Mouse (Mus musculus): ENCODE data around the gene Hpgd. TPM values are rescaled to one million over a fixed set of nuclear protein-coding genes. Genes with fewer than 3 reads are reported as not detected.

Gene Hpgd
- total and polyA plus RNA-seq, 2 experiments from 2014 or later, result 3.7 to 4.9 TPM

DNA sequence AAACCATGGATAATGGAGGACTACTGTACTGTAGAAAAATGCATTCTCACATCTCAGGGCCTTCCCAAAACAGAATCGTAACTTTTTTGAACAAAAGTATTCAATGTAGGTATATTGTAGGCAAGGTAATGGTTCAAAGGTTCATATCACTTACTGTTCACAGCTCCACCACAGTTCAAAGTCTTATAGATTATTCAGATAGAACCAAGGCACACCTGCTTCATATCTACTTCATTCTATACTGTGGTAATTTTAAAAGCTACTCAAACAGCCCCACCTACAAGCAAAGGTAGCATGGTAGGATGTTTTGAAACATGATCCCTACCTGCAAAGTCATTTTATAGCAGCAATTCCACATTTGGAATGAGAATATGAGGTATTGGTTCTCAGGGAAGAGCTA, 28.9 kb downstream of the Hpgd start:
- no peak for DNase-seq
- Histone ChIP-seq H3K4me1 (ENCODE audit: insufficient read depth) (no peaks in the 10 kb centered on the region), H3K4me2 (ENCODE audit: low read depth) (no peak overlapping the region), H3K36me3 (ENCODE audit: insufficient read depth) (no peaks in the 10 kb centered on the region), H3K27ac (ENCODE audit: low read depth, low read length) (no peak overlapping the region), H3K9ac (no peak overlapping the region), H3K27me3 (ENCODE audit: insufficient read depth, low read length) (no peaks in the 10 kb centered on the region), H3K9me3 (ENCODE audit: low read length) (no peaks in the 10 kb centered on the region), H3K4me3 (ENCODE audit: low read depth, low read length) (no peak overlapping the region)
- ATAC-seq, result no peak
- 92% methylated on average over 1 of the region's 1 CpGs for WGBS
- TF ChIP-seq CTCF (IDR thresholded peaks at IDR 0.05; ENCODE audit: low read depth), result no peak

DNA sequence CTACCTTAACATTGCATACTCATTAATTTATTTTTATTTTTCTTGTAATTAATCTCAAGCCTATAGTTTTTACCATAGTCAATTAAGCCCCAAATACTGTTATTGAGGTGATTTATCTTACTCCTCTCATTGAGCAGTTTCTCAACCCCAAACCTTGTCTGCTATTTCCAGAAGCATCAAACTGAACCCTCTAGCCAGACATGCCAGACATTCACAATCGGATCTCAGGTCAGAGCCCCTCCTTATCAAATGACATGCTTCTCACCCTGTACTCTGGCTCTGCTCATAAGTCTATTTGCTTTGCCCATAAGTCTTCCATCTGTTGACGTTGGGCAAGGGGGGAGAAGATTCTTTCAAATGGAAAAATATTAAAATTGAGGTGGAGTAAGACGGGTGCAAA, 33.3 kb downstream of the Hpgd start:
- Histone ChIP-seq H3K4me3 (ENCODE audit: low read depth, low read length) (no peak overlapping the region), H3K27ac (ENCODE audit: low read depth, low read length) (no peak overlapping the region), H3K4me1 (ENCODE audit: insufficient read depth) (no peaks in the 10 kb centered on the region), H3K27me3 (ENCODE audit: insufficient read depth, low read length) (no peaks in the 10 kb centered on the region), H3K9ac (no peak overlapping the region), H3K36me3 (ENCODE audit: insufficient read depth) (no peaks in the 10 kb centered on the region), H3K4me2 (ENCODE audit: low read depth) (no peak overlapping the region), H3K9me3 (ENCODE audit: low read length) (no peaks in the 10 kb centered on the region)
- 69% methylated on average over 3 of the region's 3 CpGs for WGBS
- no peak for TF ChIP-seq CTCF (IDR thresholded peaks at IDR 0.05; ENCODE audit: low read depth)
- ATAC-seq (no peak), DNase-seq (no peak)

DNA sequence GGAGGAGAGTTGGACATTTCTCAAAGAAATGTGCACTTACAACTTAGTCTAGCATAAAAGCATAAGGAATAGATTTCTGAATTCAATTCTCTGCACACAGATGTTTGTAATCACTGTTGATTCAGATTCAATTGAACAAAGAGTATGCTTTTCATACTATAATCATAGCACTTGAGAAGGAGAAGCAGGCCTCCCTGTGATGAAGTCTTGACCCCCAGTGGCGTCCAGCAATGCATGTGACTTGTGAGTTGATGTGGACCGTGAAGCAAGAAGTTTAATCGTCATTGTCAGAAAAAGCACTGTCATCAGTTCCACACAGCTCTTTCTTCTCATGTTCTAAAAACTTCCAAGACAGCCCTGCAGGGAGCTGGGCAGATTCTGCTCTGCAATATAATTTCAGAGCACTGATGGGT, 33.8 kb downstream of the Hpgd start:
- Histone ChIP-seq H3K9me3 (ENCODE audit: low read length) (no peaks in the 10 kb centered on the region), H3K27me3 (ENCODE audit: insufficient read depth, low read length) (no peaks in the 10 kb centered on the region), H3K36me3 (ENCODE audit: insufficient read depth) (no peaks in the 10 kb centered on the region), H3K27ac (ENCODE audit: low read depth, low read length) (no peak overlapping the region), H3K9ac (no peak overlapping the region), H3K4me2 (ENCODE audit: low read depth) (no peak overlapping the region), H3K4me1 (ENCODE audit: insufficient read depth) (no peaks in the 10 kb centered on the region), H3K4me3 (ENCODE audit: low read depth, low read length) (no peak overlapping the region)
- no peak for TF ChIP-seq CTCF (IDR thresholded peaks at IDR 0.05; ENCODE audit: low read depth)
- no peak for ATAC-seq
- DNase-seq, result no peak
- WGBS, result 68% methylated on average over 3 of the region's 3 CpGs

DNA sequence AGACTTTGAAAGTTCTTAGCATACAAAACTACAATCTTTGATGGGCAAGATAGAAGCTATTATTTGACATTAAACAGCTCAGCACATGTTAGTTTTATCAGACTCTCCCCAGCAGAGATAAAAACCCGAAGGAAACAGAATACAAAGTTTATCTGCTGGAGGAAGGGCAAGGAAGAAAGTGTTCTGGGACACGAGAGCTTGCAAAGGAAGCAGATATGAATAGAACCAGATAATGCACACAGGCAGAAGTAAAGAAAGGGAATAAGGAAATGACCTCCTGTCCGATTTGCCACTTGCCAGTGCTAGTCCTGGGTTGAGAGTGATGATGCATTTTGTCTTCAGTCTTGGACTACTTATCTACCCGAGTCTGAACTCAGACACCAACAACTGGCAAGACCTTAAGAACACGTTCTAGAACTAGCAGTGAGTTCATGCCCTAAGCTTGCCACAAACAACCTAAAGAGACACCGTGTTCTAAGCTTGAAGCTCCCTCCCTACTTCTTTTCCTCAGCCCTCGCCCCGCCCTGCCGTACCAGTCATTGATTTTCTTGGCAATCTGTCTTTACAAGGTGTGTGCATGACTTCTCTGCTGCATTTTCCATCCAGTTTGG, 41.1 kb downstream of the Hpgd start:
- H3K27ac ChIP-seq (ENCODE audit: low read depth, low read length), result no peak overlapping the region
- no peak overlapping the region for H3K4me3 ChIP-seq (ENCODE audit: low read depth, low read length)
- TF ChIP-seq CTCF (IDR thresholded peaks at IDR 0.05; ENCODE audit: low read depth), result no peak
- no peak overlapping the region for H3K9ac ChIP-seq
- H3K4me2 ChIP-seq (ENCODE audit: low read depth), result no peak overlapping the region
- DNase-seq (no peak), ATAC-seq (no peak)
- H3K9me3 ChIP-seq (ENCODE audit: low read length), result no peaks in the 10 kb centered on the region
- no peaks in the 10 kb centered on the region for H3K27me3 ChIP-seq (ENCODE audit: insufficient read depth, low read length)
- H3K36me3 ChIP-seq (ENCODE audit: insufficient read depth), result no peaks in the 10 kb centered on the region
- H3K4me1 ChIP-seq (ENCODE audit: insufficient read depth), result no peaks in the 10 kb centered on the region
- WGBS, result 81% methylated on average over 9 of the region's 9 CpGs

DNA sequence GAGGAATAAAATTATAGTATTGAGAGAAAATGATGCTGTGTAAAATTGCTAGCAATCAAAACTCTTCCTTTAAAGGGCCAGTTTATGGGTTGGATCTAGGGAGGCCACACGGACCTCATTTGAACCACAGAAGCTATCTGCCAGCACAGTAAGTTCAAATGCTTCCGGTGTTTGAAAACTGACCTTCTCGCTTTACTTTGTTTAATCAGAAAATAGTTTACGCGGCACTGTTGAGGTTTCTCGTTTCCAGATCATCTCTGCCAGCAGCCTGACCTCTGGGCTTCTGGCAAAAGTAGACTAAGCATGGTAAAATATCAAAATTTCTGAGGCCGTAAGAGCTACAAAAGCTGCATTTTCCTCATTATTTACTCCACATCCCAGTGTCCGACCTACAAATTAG, 42.4 kb downstream of the Hpgd start:
- no peak overlapping the region for H3K4me2 ChIP-seq (ENCODE audit: low read depth)
- DNase-seq, result no peak
- no peaks in the 10 kb centered on the region for H3K9me3 ChIP-seq (ENCODE audit: low read length)
- H3K9ac ChIP-seq, result no peak overlapping the region
- 87% methylated on average over 8 of the region's 8 CpGs for WGBS
- no peaks in the 10 kb centered on the region for H3K4me1 ChIP-seq (ENCODE audit: insufficient read depth)
- no peak for TF ChIP-seq CTCF (IDR thresholded peaks at IDR 0.05; ENCODE audit: low read depth)
- H3K27me3 ChIP-seq (ENCODE audit: insufficient read depth, low read length), result no peaks in the 10 kb centered on the region
- ATAC-seq, result no peak
- H3K36me3 ChIP-seq (ENCODE audit: insufficient read depth), result no peaks in the 10 kb centered on the region
- H3K27ac ChIP-seq (ENCODE audit: low read depth, low read length), result no peak overlapping the region
- H3K4me3 ChIP-seq (ENCODE audit: low read depth, low read length), result no peak overlapping the region

- DNase-seq (no peak), ATAC-seq (no peak)
- Histone ChIP-seq H3K9me3 (ENCODE audit: low read length) (no peaks in the 10 kb centered on the region), H3K4me1 (ENCODE audit: insufficient read depth) (no peaks in the 10 kb centered on the region), H3K27ac (ENCODE audit: low read depth, low read length) (no peak overlapping the region), H3K36me3 (ENCODE audit: insufficient read depth) (no peaks in the 10 kb centered on the region), H3K9ac (no peak overlapping the region), H3K27me3 (ENCODE audit: insufficient read depth, low read length) (no peaks in the 10 kb centered on the region), H3K4me2 (ENCODE audit: low read depth) (no peak overlapping the region), H3K4me3 (ENCODE audit: low read depth, low read length) (no peak overlapping the region)
- no peak for TF ChIP-seq CTCF (IDR thresholded peaks at IDR 0.05; ENCODE audit: low read depth)
- WGBS, result 78% methylated on average over 6 of the region's 6 CpGs
Observed at GRCm38 (mm10) chr8:56343505-56343904, 49.1 kb downstream of the Hpgd start.

DNA sequence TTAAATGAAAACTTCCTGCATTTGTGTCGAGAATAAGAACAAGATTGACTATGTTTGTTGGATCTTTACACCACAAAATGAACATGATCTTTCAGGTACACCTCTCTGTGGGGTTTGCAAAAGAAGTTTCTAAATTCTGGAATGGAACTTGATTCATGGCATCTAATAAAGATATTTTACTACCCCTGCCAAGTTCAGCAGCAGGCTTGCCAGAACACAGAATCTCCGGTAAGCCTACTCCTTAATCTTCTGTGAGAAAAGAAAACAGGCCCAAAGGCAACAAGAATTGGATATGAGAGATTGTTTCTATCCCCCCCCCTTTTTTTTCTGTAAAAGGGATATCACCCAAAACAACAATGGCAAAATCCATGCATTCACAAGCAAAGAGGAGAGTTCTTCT, 49.6 kb downstream of the Hpgd start:
- DNase-seq, result no peak
- WGBS, result 53% methylated on average over 2 of the region's 2 CpGs
- H3K4me3 ChIP-seq (ENCODE audit: low read depth, low read length), result no peak overlapping the region
- H3K27ac ChIP-seq (ENCODE audit: low read depth, low read length), result no peak overlapping the region
- H3K4me2 ChIP-seq (ENCODE audit: low read depth), result no peak overlapping the region
- no peaks in the 10 kb centered on the region for H3K36me3 ChIP-seq (ENCODE audit: insufficient read depth)
- ATAC-seq, result no peak
- no peak overlapping the region for H3K9ac ChIP-seq
- H3K9me3 ChIP-seq (ENCODE audit: low read length), result no peaks in the 10 kb centered on the region
- no peaks in the 10 kb centered on the region for H3K4me1 ChIP-seq (ENCODE audit: insufficient read depth)
- H3K27me3 ChIP-seq (ENCODE audit: insufficient read depth, low read length), result no peaks in the 10 kb centered on the region
- TF ChIP-seq CTCF (IDR thresholded peaks at IDR 0.05; ENCODE audit: low read depth), result no peak

Measured in forebrain, postnatal 0 days (tissue).